In the genomic region with DNA sequence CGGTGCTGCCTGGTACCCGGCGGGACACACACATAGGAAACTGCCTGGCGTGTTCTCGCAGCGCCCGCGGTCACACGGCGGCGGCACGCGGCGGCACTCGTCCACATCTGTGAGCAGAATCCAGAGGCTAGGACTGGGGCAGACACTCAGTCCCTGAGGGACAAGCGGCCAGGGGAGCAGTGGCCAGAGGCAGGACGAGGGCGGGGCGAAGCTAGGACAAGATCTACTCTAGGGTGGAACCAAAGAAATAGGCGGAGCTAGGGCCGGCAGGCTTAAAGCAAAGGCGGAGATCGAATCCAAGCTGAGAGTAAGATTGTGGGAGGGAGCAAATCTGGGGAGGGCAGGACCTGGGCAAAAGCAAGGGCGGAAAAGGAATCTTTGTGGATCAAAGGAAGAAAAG, we compare ENCODE assay signal across 8 mouse cellular contexts. TPM values are rescaled to one million over a fixed set of nuclear protein-coding genes. Genes with fewer than 3 reads are reported as not detected.
DNase-seq lines count a peak whose midpoint lies in the region; ATAC-seq and TF ChIP-seq lines count a peak whose summit lies in the region.

No protein-coding gene starts in this region.

- no peak for TF ChIP-seq POLR2A in small intestine, adult 2 months (IDR thresholded peaks at IDR 0.05; ENCODE audit: low read depth, low read length)

- TF ChIP-seq EP300 in lung, postnatal 0 days (IDR thresholded peaks at IDR 0.05): no peak

- ATAC-seq in heart, embryonic 11.5 days (replicated peaks; ENCODE audit: insufficient number of reproducible peaks, low FRiP score, low TSS enrichment): peak; percentile 50; the same call in 1 of the 2 replicates
- peak; percentile 61 for ATAC-seq in lung, postnatal 0 days

- H3K4me2 ChIP-seq in heart, embryonic 11.5 days: peak overlapping the region; percentile 57
- H3K4me2 ChIP-seq in lung, postnatal 0 days (replicated peaks; ENCODE audit: low read depth, low read length): peak overlapping the region; percentile 51

- DNase-seq in adrenal gland, postnatal 10 days: peak; percentile 83
- DNase-seq in embryonic facial prominence, embryonic 10.5 days (ENCODE audit: low spot score): peak; percentile 64
- peak; percentile 86 for DNase-seq in kidney, adult 9 months
- DNase-seq in lung, postnatal 0 days (ENCODE audit: low spot score): peak; percentile 87
- no peak for DNase-seq in left cerebral cortex, adult 8-10 months (ENCODE audit: low spot score in 2 of 2)
- no peak for DNase-seq in layer of hippocampus, adult 9-10 months (ENCODE audit: low spot score)

- no peak for TF ChIP-seq CTCF in lung, postnatal 0 days (IDR thresholded peaks at IDR 0.05)
- no peak for TF ChIP-seq CTCF in small intestine, adult 2 months (IDR thresholded peaks at IDR 0.05; ENCODE audit: extremely low read depth, insufficient read length, insufficient replicate concordance, low read depth, low read length)

- 0 out of 2 replicates have a peak overlapping the region, but pooled peaks have one; percentile 14 for H3K27ac ChIP-seq in embryonic facial prominence, embryonic 10.5 days (replicated peaks)
- no peak overlapping the region for H3K27ac ChIP-seq in heart, embryonic 11.5 days (ENCODE audit: low read depth, low read length)
- 0 out of 2 replicates have a peak overlapping the region, but pooled peaks have one; percentile 3 for H3K27ac ChIP-seq in lung, postnatal 0 days (ENCODE audit: low read length)
- H3K27ac ChIP-seq in small intestine, adult 2 months (ENCODE audit: insufficient read depth, low read depth, low read length): no peak overlapping the region

- peak overlapping the region; percentile 54 for H3K4me3 ChIP-seq in embryonic facial prominence, embryonic 10.5 days
- peak overlapping the region; percentile 36 for H3K4me3 ChIP-seq in heart, embryonic 11.5 days (ENCODE audit: low read depth, low read length)
- H3K4me3 ChIP-seq in lung, postnatal 0 days (ENCODE audit: low read depth, low read length): peak overlapping the region; percentile 21; the same call in 1 of the 2 replicates
- peak overlapping the region; percentile 29 for H3K4me3 ChIP-seq in small intestine, adult 2 months (ENCODE audit: low read depth, low read length)

- peaks cover 46% of the 10 kb centered on the region for H3K4me1 ChIP-seq in embryonic facial prominence, embryonic 10.5 days
- peaks cover 22% of the 10 kb centered on the region for H3K4me1 ChIP-seq in heart, embryonic 11.5 days (ENCODE audit: control insufficient read depth, insufficient read depth, low read length)
- H3K4me1 ChIP-seq in lung, postnatal 0 days (ENCODE audit: insufficient read depth, low read depth, low read length): peaks cover 12% of the 10 kb centered on the region
- peaks cover 17% of the 10 kb centered on the region for H3K4me1 ChIP-seq in small intestine, adult 2 months (ENCODE audit: control insufficient read depth, insufficient read depth, insufficient read length, low read length)

- peak overlapping the region; percentile 35; the same call in 1 of the 2 replicates for H3K9ac ChIP-seq in heart, embryonic 11.5 days (ENCODE audit: low read depth, low read length)
- peak overlapping the region; percentile 13; the same call in 1 of the 2 replicates for H3K9ac ChIP-seq in lung, postnatal 0 days (replicated peaks; ENCODE audit: low read depth)

- no peaks in the 10 kb centered on the region for H3K36me3 ChIP-seq in embryonic facial prominence, embryonic 10.5 days (replicated peaks)
- H3K36me3 ChIP-seq in heart, embryonic 11.5 days (ENCODE audit: control insufficient read depth, insufficient read depth, low read length): no peaks in the 10 kb centered on the region
- H3K36me3 ChIP-seq in lung, postnatal 0 days (ENCODE audit: insufficient read depth, low read length): no peaks in the 10 kb centered on the region
- H3K36me3 ChIP-seq in small intestine, adult 2 months (ENCODE audit: control insufficient read depth, insufficient read depth, low read length): no peaks in the 10 kb centered on the region

- H3K27me3 ChIP-seq in embryonic facial prominence, embryonic 10.5 days (replicated peaks; ENCODE audit: low read depth, poor library complexity, severe bottlenecking): peaks cover 100% of the 10 kb centered on the region
- H3K27me3 ChIP-seq in heart, embryonic 11.5 days (ENCODE audit: control insufficient read depth, insufficient read depth, low read length): peaks cover 74% of the 10 kb centered on the region
- no peaks in the 10 kb centered on the region for H3K27me3 ChIP-seq in lung, postnatal 0 days (replicated peaks; ENCODE audit: insufficient read depth, low read length)
- peaks cover 10% of the 10 kb centered on the region for H3K27me3 ChIP-seq in small intestine, adult 2 months (ENCODE audit: control insufficient read depth, insufficient read depth, low read length)

- WGBS in embryonic facial prominence, embryonic 10.5 days: 1% methylated on average over 24 of the region's 24 CpGs
- WGBS in heart, embryonic 11.5 days (ENCODE audit: insufficient replicate concordance): 1% methylated on average over 24 of the region's 24 CpGs
- 7% methylated on average over 24 of the region's 24 CpGs for WGBS in lung, postnatal 0 days
- 8% methylated on average over 24 of the region's 24 CpGs for WGBS in small intestine, adult 2 months

- H3K9me3 ChIP-seq in embryonic facial prominence, embryonic 10.5 days: no peaks in the 10 kb centered on the region
- H3K9me3 ChIP-seq in heart, embryonic 11.5 days (replicated peaks; ENCODE audit: control insufficient read depth, low read length): no peaks in the 10 kb centered on the region
- H3K9me3 ChIP-seq in lung, postnatal 0 days (ENCODE audit: low read length): no peaks in the 10 kb centered on the region

RNA-seq across cellular contexts. Expression of gene Ltbp4, which starts 11.8 kb away (rescaled TPM):
- total RNA-seq in adrenal gland, postnatal 10 days (2021): 100 to 1,000 TPM; 107 to 111 TPM
- 7.1 and 8.8 TPM in 2 replicates for polyA plus RNA-seq in embryonic facial prominence, embryonic 10.5 days (2016; fragmentation: Nextera tagmentation; extraction: Ambion mirVana)
- polyA plus RNA-seq in heart, embryonic 11.5 days (2014; fragmentation: Nextera tagmentation; extraction: Ambion mirVana): 28.9 and 31.5 TPM in 2 replicates
- 99.9 and 103 TPM in 2 replicates for polyA plus RNA-seq in lung, postnatal 0 days (2015; fragmentation: Nextera tagmentation; extraction: Ambion mirVana)
- 136 and 163 TPM in 2 replicates for polyA plus RNA-seq in small intestine, adult 2 months (2012; rRNA removed)
- total RNA-seq in left cerebral cortex, adult 8-10 months (2022): 10 to 100 TPM; 41.9 to 51.1 (median 44.6) TPM

RNA-seq across cellular contexts. Expression of gene Shkbp1, which starts 30.1 kb away (rescaled TPM):
- total RNA-seq in adrenal gland, postnatal 10 days (2021): 10 to 100 TPM; 19.6 to 22.9 TPM
- polyA plus RNA-seq in embryonic facial prominence, embryonic 10.5 days (2016; fragmentation: Nextera tagmentation; extraction: Ambion mirVana): 73.2 and 80.3 TPM in 2 replicates
- polyA plus RNA-seq in heart, embryonic 11.5 days (2014; fragmentation: Nextera tagmentation; extraction: Ambion mirVana): 33.3 and 34.1 TPM in 2 replicates
- polyA plus RNA-seq in lung, postnatal 0 days (2015; fragmentation: Nextera tagmentation; extraction: Ambion mirVana): 31.1 and 31.2 TPM in 2 replicates
- polyA plus RNA-seq in small intestine, adult 2 months (2012; rRNA removed): 62.1 and 115 TPM in 2 replicates
- total RNA-seq in left cerebral cortex, adult 8-10 months (2022): 10 to 100 TPM; 20.7 to 25.9 (median 23.1) TPM

RNA-seq across cellular contexts. Expression of gene Gm20479, which starts 31.5 kb away (rescaled TPM):
- total RNA-seq in adrenal gland, postnatal 10 days (2021): 1 to 10 TPM in 1 of 2 experiments, not detected in 1; 2.5 TPM
- polyA plus RNA-seq in embryonic facial prominence, embryonic 10.5 days (2016; fragmentation: Nextera tagmentation; extraction: Ambion mirVana): not detected in 2 replicates
- 1.6 and 2.1 TPM in 2 replicates for polyA plus RNA-seq in heart, embryonic 11.5 days (2014; fragmentation: Nextera tagmentation; extraction: Ambion mirVana)
- not detected in 2 replicates for polyA plus RNA-seq in lung, postnatal 0 days (2015; fragmentation: Nextera tagmentation; extraction: Ambion mirVana)
- polyA plus RNA-seq in small intestine, adult 2 months (2012; rRNA removed): not detected in 2 replicates
- not detected for total RNA-seq in left cerebral cortex, adult 8-10 months (2022)

Comparison
In these comparisons a context has a peak if more than half of its experiments do, and no peak if none do; other contexts are left out.
1. DNase-seq: peak in adrenal gland, postnatal 10 days (single experiment), embryonic facial prominence, embryonic 10.5 days (single experiment), kidney, adult 9 months (single experiment) and lung, postnatal 0 days (single experiment); none in left cerebral cortex, adult 8-10 months (0 of 2) and layer of hippocampus, adult 9-10 months (single experiment).
2. H3K27ac ChIP-seq: peak in embryonic facial prominence, embryonic 10.5 days (single experiment) and lung, postnatal 0 days (single experiment); none in heart, embryonic 11.5 days (single experiment) and small intestine, adult 2 months (single experiment).
3. Peak in every context shown above with its lines, with median percentiles within 50 percentile points of each other: H3K4me3 ChIP-seq.